Mouse (Mus musculus): ENCODE results near the gene Olfr1305. TPM values are rescaled to one million over a fixed set of nuclear protein-coding genes. Genes with fewer than 3 reads are reported as not detected.

Olfr1305 gene
- not detected in 2 replicates for polyA plus RNA-seq (2015; fragmentation: Nextera tagmentation; extraction: Ambion mirVana)

- Histone ChIP-seq H3K27ac (no peak within 1 kb of the TSS), H3K9me3 (no peaks in the 10 kb centered on the region), H3K4me3 (no peak within 1 kb of the TSS), H3K36me3 (no peaks in the 10 kb centered on the region), H3K9ac (no peak within 1 kb of the TSS), H3K4me1 (no peaks in the 10 kb centered on the region), H3K27me3 (no peaks in the 10 kb centered on the region), H3K4me2 (replicated peaks) (no peak within 1 kb of the TSS)
- 82% methylated on average over 2 of the region's 2 CpGs for WGBS
- no peak for ATAC-seq (ENCODE audit: low FRiP score, low read depth)
Observed at GRCm38 (mm10) chr2:111877049-111877448, at the start of gene Olfr1305. Gene Olfr1305 (minus strand): TSS chr2:111877149.

- no peak for ATAC-seq (ENCODE audit: low FRiP score, low read depth)
- no peaks in the 10 kb centered on the region for H3K27me3 ChIP-seq
- H3K9ac ChIP-seq = no peak within 1 kb of the TSS
- no peak within 1 kb of the TSS for H3K4me3 ChIP-seq
- H3K27ac ChIP-seq = no peak within 1 kb of the TSS
- no peaks in the 10 kb centered on the region for H3K4me1 ChIP-seq
- 79% methylated on average over 1 of the region's 1 CpGs for WGBS
- H3K4me2 ChIP-seq (replicated peaks) = no peak within 1 kb of the TSS
- no peaks in the 10 kb centered on the region for H3K36me3 ChIP-seq
- 0 out of 2 replicates have a peak, but pooled peaks cover 3% of the 10 kb centered on the region for H3K9me3 ChIP-seq
Observed at GRCm38 (mm10) chr2:111916171-111916570, 39.2 kb upstream of the Olfr1305 start, which contains the start of gene Olfr1306. Gene Olfr1306 (minus strand): TSS chr2:111916271.

GRCm38 (mm10) chr2:111820240-111820639 lies 56.7 kb downstream of the Olfr1305 start, which contains the start of gene Olfr1303:
Gene Olfr1303 (minus strand): TSS chr2:111820340.
- no peak within 1 kb of the TSS for H3K27ac ChIP-seq
- no peaks in the 10 kb centered on the region for H3K4me1 ChIP-seq
- H3K4me2 ChIP-seq (replicated peaks) = no peak within 1 kb of the TSS
- no peaks in the 10 kb centered on the region for H3K9me3 ChIP-seq
- H3K4me3 ChIP-seq = no peak within 1 kb of the TSS
- no peaks in the 10 kb centered on the region for H3K27me3 ChIP-seq
- WGBS = 85% methylated on average over 2 of the region's 2 CpGs
- no peaks in the 10 kb centered on the region for H3K36me3 ChIP-seq
- H3K9ac ChIP-seq = no peak within 1 kb of the TSS
- no peak for ATAC-seq (ENCODE audit: low FRiP score, low read depth)

Other genes starting within 250 kb of the Olfr1305 start
- gene Olfr1298, start 227.9 kb downstream of the Olfr1305 start, polyA plus RNA-seq (2015; fragmentation: Nextera tagmentation; extraction: Ambion mirVana) = not detected in 2 replicates
- not detected in 2 replicates for gene Olfr1299, start 215.7 kb downstream of the Olfr1305 start, polyA plus RNA-seq (2015; fragmentation: Nextera tagmentation; extraction: Ambion mirVana)
- not detected in 2 replicates for gene Olfr1301, start 126.1 kb downstream of the Olfr1305 start, polyA plus RNA-seq (2015; fragmentation: Nextera tagmentation; extraction: Ambion mirVana)
- gene Olfr1302, start 99.7 kb downstream of the Olfr1305 start, polyA plus RNA-seq (2015; fragmentation: Nextera tagmentation; extraction: Ambion mirVana) = not detected in 2 replicates
- gene Olfr1303, start 56.8 kb downstream of the Olfr1305 start, polyA plus RNA-seq (2015; fragmentation: Nextera tagmentation; extraction: Ambion mirVana) = not detected in 2 replicates
- gene Olfr1306, start 39.1 kb upstream of the Olfr1305 start, polyA plus RNA-seq (2015; fragmentation: Nextera tagmentation; extraction: Ambion mirVana) = not detected in 2 replicates
- 0.01 TPM in 1 of 2 replicates, not detected in the other for gene Olfr1307, start 72.3 kb upstream of the Olfr1305 start, polyA plus RNA-seq (2015; fragmentation: Nextera tagmentation; extraction: Ambion mirVana)
- gene Olfr1308, start 87.8 kb upstream of the Olfr1305 start, polyA plus RNA-seq (2015; fragmentation: Nextera tagmentation; extraction: Ambion mirVana) = not detected in 2 replicates
- not detected in 2 replicates for gene Olfr1309, start 113.1 kb upstream of the Olfr1305 start, polyA plus RNA-seq (2015; fragmentation: Nextera tagmentation; extraction: Ambion mirVana)
- not detected in 2 replicates for gene Olfr1310, start 135.6 kb upstream of the Olfr1305 start, polyA plus RNA-seq (2015; fragmentation: Nextera tagmentation; extraction: Ambion mirVana)
- gene Olfr1311, start 147.3 kb upstream of the Olfr1305 start, polyA plus RNA-seq (2015; fragmentation: Nextera tagmentation; extraction: Ambion mirVana) = not detected in 2 replicates
- gene Olfr1312, start 173.1 kb upstream of the Olfr1305 start, polyA plus RNA-seq (2015; fragmentation: Nextera tagmentation; extraction: Ambion mirVana) = not detected in 2 replicates
- gene Olfr1313, start 200.7 kb upstream of the Olfr1305 start, polyA plus RNA-seq (2015; fragmentation: Nextera tagmentation; extraction: Ambion mirVana) = not detected in 2 replicates
- gene Olfr1314, start 219.6 kb upstream of the Olfr1305 start, polyA plus RNA-seq (2015; fragmentation: Nextera tagmentation; extraction: Ambion mirVana) = not detected in 2 replicates
- not detected in 2 replicates for gene Olfr1315-ps1, start 238.3 kb upstream of the Olfr1305 start, polyA plus RNA-seq (2015; fragmentation: Nextera tagmentation; extraction: Ambion mirVana)

Measured in limb, embryonic 13.5 days (tissue).